Mouse (Mus musculus) heart, postnatal 0 days (tissue): Measurements from ENCODE around the gene Vcan. TPM values are rescaled to one million over a fixed set of nuclear protein-coding genes. Genes with fewer than 3 reads are reported as not detected.

Experiments
- ATAC-seq: fragments of 200-750 bp; cut with Nextera tagmentation; 2 replicates; pipeline ENCODE4 v1.8.0; 2017; ENCODE audit warnings: low read depth, moderate number of reproducible peaks, moderate library complexity; ENCODE audit not compliant: insufficient read depth
- DNase-seq: peaks from one replicate; pipeline ENCODE4 v3.0.0-alpha.2; 2016; ENCODE audit warnings: low spot score
- H3K27ac ChIP-seq: fragments of 300-500 bp; sonication (generic); 2 replicates; pipeline ENCODE4 v1.5.1; 2014; ENCODE audit warnings: low read depth, mild to moderate bottlenecking
- H3K27me3 ChIP-seq: fragments of 300-500 bp; sonication (generic); 2 replicates; pipeline ENCODE4 v1.6.1; 2014; ENCODE audit warnings: low read length, mixed read lengths; ENCODE audit not compliant: control insufficient read depth, insufficient read depth
- H3K36me3 ChIP-seq: fragments of 300-500 bp; sonication (generic); replicated peaks from 2 replicates; pipeline ENCODE4 v1.6.1; 2014; ENCODE audit warnings: low read length, mixed read lengths; ENCODE audit not compliant: control insufficient read depth, insufficient read depth
- H3K4me1 ChIP-seq: fragments of 300-500 bp; sonication (generic); 2 replicates; pipeline ENCODE4 v1.6.1; 2014; ENCODE audit warnings: antibody characterized with exemption; ENCODE audit not compliant: control insufficient read depth, insufficient read depth
- H3K4me2 ChIP-seq: fragments of 300-500 bp; sonication (generic); 2 replicates; pipeline ENCODE4 v1.6.1; 2014; ENCODE audit warnings: low read depth, mild to moderate bottlenecking, low read length, moderate library complexity
- H3K4me3 ChIP-seq: fragments of 300-500 bp; sonication (generic); 2 replicates; pipeline ENCODE4 v1.5.1; 2014; ENCODE audit warnings: low read depth, low read length
- H3K9ac ChIP-seq: fragments of 300-500 bp; sonication (generic); replicated peaks from 2 replicates; pipeline ENCODE4 v1.6.1; 2014; ENCODE audit warnings: low read depth, low read length, mixed read lengths
- H3K9me3 ChIP-seq: fragments of 300-500 bp; sonication (generic); replicated peaks from 2 replicates; pipeline ENCODE4 v1.6.1; 2016; ENCODE audit warnings: low read length; ENCODE audit not compliant: control insufficient read depth
- CTCF ChIP-seq: IDR thresholded peaks from 2 replicates; pipeline ENCODE4 v1.5.1; 2016; ENCODE audit warnings: antibody characterized with exemption, control low read depth, low read depth
- EP300 ChIP-seq: IDR thresholded peaks from 2 replicates; pipeline ENCODE4 v1.6.1; 2016; ENCODE audit warnings: antibody characterized with exemption, low read depth
- WGBS: fragments of 180-500 bp; shearing (Covaris S2); extraction: QIAGEN DNeasy Blood & Tissue Kit; methylation state at CpG from one replicate; pipeline ENCODE4 v1.1.7; 2014; 5-methylcytosine and 5-hydroxymethylcytosine counted together
- polyA plus RNA-seq: library from polyadenylated mRNA; unstranded; fragments of >200 nt; fragmentation: Nextera tagmentation; extraction: Ambion mirVana; gene quantifications from 2 replicates; pipeline ENCODE4 v1.2.1, GENCODE M21; 2015
- total RNA-seq: library from RNA; depleted of rRNA; stranded (reverse); fragments of >200 nt; gene quantifications from 2 replicates; pipeline ENCODE4 v1.2.3, GENCODE M21; 2014; ENCODE audit warnings: low replicate concordance; rRNA removed

Vcan gene
- total and polyA plus RNA-seq, 2 experiments from 2014 or later = 14.7 to 41.4 TPM

- TF ChIP-seq CTCF = peak; percentile 81
- TF ChIP-seq EP300 = no peak
- no peak overlapping the region for H3K9ac ChIP-seq
- DNase-seq (peak; percentile 70), ATAC-seq (no peak)
- no peak overlapping the region for H3K27ac ChIP-seq
- 26% methylated on average over 4 of the region's 4 CpGs for WGBS
- no peaks in the 10 kb centered on the region for H3K9me3 ChIP-seq
- no peak overlapping the region for H3K4me2 ChIP-seq
- H3K4me3 ChIP-seq = no peak overlapping the region
- no peaks in the 10 kb centered on the region for H3K36me3 ChIP-seq
- H3K4me1 ChIP-seq = no peaks in the 10 kb centered on the region
- H3K27me3 ChIP-seq = no peaks in the 10 kb centered on the region
These were observed 108.1 kb downstream of the Vcan start for GRCm38 (mm10) chr13:89634137-89634683.

DNA sequence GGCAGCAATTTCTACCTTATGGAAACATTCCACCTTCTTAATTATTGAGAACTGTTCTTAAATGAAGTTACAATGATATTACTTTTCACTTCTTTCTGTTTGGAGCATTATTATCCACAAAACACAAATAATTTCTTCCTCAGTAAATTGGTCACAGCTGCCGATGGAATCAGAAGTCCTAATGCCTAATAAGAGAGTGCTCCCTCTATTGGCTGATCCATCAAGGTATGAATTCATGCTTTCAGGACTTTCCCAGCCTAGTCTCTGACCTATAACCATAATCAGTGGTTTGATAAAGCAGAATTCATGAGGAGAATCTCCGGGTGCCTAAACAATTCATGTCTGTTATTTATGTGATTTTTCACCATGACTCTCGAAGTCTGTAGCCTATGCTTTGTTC is 123.2 kb downstream of the Vcan start:
- Histone ChIP-seq H3K27me3 (no peaks in the 10 kb centered on the region), H3K4me3 (no peak overlapping the region), H3K4me2 (no peak overlapping the region), H3K4me1 (no peaks in the 10 kb centered on the region), H3K27ac (no peak overlapping the region), H3K9ac (no peak overlapping the region), H3K36me3 (no peaks in the 10 kb centered on the region), H3K9me3 (no peaks in the 10 kb centered on the region)
- 76% methylated on average over 3 of the region's 3 CpGs for WGBS
- TF ChIP-seq CTCF (no peak), EP300 (no peak)
- ATAC-seq = no peak
- no peak for DNase-seq

GRCm38 (mm10) chr13:89607399-89607798 is 134.9 kb downstream of the Vcan start:
- Histone ChIP-seq H3K4me1 (no peaks in the 10 kb centered on the region), H3K9ac (no peak overlapping the region), H3K27me3 (no peaks in the 10 kb centered on the region), H3K9me3 (no peaks in the 10 kb centered on the region), H3K36me3 (no peaks in the 10 kb centered on the region), H3K27ac (no peak overlapping the region), H3K4me3 (no peak overlapping the region), H3K4me2 (no peak overlapping the region)
- ATAC-seq (no peak), DNase-seq (no peak)
- 77% methylated on average over 3 of the region's 3 CpGs for WGBS
- TF ChIP-seq EP300 (no peak), CTCF (no peak)

Other genes starting within 250 kb of the Vcan start
- gene Hapln1, start 202.7 kb downstream of the Vcan start, total RNA-seq = 0.04 and 0.46 TPM in 2 replicates
- gene Hapln1, start 202.7 kb downstream of the Vcan start, polyA plus RNA-seq = 0.64 and 0.78 TPM in 2 replicates